Mouse (Mus musculus) adrenal gland, adult 8-10 months (tissue): ENCODE results near the gene Rhbg. TPM values are rescaled to one million over a fixed set of nuclear protein-coding genes. Genes with fewer than 3 reads are reported as not detected.

ENCODE experiments used
- DNase-seq: peaks from one replicate; pipeline ENCODE4 v3.0.0; 2022
- microRNA-seq, 2 experiments: library from miRNA; unstranded; fragments of <30 nt; microRNA quantifications; one replicate each; pipeline ENCODE4 v1.2.0; 2022
- total RNA-seq, 4 experiments: library from RNA; stranded (reverse); gene quantifications; 2 replicates each; pipeline ENCODE4 v1.2.4; 2022

The Rhbg gene
- total RNA-seq, 4 experiments from 2014 or later, result 12.0 to 27.5 (median 17.3) TPM

DNA sequence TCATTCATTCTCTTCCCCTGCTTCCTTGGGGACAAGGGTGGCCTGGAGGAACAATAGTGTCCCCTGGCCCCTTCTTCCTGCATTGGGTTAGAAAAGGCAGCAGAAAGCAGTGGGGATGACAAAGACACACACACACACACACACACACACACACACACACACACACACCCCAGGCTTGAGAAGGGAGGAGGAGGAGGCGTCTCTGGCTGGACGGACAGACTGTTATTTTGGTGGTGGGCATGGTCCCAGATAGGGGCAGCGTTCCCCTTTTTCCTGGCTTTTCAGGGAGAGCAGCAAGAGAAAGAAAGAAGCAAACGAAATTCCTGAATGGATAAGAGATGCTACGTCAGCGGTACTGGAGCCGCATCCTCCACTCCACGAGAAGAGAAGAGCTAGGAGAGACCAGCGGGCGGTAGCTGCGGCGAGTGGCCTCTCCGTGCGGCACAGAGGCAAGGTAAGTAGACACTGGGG lies 47.6 kb downstream of the Rhbg start:
- no peak for DNase-seq

- DNase-seq, result no peak
Measured at GRCm38 (mm10) chr3:88206500-88206899, 48.0 kb downstream of the Rhbg start.

DNA sequence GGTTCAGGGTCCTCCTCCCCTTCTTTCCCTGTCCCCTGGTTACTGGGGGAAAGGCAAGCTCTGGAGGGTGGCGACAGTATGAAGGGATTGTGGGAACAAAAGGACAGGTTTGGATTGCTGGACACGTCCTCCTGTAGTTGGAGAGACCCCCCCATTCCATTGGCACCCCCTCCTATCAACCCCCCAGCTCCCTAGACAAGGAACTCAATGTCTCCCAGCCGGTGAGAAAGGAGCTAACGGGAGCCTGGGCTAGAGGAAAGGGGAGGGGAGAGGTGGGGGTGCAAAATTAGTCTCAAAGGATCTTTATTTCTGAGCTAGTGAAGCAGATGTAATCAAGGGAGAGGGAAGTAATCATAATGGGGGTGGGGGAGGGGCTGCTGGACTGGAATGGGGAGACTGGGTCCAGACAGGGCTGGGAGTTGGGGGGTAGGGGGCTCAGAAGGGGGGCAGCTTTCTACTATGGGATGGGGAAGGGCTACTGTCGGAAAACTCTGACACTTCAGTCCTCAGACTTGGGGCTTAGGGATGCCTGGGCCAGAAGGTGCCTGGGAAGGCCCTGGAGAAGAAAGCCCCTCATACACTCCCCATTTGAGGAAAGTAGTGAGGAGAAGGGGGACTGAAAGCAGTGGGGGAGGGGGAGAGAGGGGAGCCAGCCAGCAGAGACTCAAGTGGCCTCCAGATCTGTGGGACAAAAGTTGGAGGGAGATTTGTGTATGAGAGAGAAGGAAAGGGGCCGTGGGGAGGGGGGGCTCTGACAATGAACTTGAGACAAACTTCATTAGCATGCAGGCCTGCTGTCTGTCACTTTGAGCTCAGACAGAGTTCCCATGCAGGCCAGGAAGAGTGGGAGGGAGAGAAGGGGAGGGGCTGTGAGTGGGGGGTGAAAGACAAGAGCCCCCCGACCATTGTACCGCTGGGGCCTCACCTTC lies 48.7 kb downstream of the Rhbg start:
- no peak for DNase-seq

DNA sequence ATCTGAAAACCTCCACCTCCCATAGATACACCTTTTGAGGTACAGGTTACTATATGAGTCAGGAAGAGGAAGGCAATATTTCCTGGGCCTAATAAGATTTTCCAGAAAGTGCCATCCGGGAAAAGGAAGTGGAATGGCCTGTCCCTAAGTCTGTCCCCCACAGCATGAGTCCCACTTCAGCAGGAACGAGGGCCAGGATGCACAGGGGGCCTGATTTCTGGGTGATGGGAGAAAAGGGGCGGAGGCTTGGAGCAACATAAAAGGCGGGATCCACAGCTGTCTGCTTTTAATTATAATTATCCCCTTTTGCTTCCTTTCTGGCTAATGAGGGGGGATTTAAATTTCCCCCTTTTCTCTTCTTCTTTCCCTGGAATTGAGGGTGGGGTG lies 49.3 kb downstream of the Rhbg start:
- no peak for DNase-seq

GRCm38 (mm10) chr3:88204751-88205150 lies 49.8 kb downstream of the Rhbg start:
- DNase-seq, result no peak

GRCm38 (mm10) chr3:88203999-88204700 lies 50.4 kb downstream of the Rhbg start:
- DNase-seq, result no peak

DNA sequence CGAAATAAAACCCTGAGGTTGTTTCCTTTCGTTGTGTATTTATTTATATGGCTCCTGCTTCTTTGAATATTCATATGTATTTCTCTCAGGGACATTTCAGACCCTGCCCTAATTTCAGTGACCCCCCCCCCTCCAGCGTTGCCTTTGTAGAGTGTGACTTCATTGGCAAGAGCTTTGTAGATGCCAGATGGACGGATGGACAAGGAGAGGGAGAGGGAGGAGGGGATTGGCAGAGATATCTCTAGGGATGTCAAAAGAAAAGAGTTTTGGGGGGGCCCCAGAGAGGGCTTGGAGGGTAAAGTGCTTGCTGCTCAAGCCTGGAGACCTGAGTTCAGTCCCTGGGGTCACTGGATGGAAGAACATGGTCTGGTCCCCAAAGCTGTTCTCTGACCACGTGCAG lies 51.1 kb downstream of the Rhbg start:
- no peak for DNase-seq

- DNase-seq, result no peak
Measured at GRCm38 (mm10) chr3:88202986-88203385, 51.5 kb downstream of the Rhbg start.

DNA sequence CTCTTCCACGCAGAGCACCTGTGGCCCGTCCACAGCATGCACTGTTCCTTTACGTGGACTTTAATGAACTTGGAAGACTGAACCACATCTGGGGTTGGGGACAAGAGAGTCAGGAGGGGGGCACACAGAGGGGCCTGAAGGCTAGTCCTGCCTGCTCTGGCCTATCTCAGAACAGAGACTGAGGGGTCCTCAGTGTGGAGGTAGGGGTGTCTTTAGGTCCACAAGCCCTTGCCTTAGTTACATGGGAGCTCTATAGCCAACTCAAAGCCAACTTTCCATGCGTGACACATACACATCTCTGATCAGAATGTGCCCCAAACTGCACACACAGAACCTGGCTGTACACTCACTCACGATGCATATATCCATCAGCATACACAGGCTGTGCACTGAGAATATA lies 52.9 kb downstream of the Rhbg start:
- no peak for DNase-seq

DNA sequence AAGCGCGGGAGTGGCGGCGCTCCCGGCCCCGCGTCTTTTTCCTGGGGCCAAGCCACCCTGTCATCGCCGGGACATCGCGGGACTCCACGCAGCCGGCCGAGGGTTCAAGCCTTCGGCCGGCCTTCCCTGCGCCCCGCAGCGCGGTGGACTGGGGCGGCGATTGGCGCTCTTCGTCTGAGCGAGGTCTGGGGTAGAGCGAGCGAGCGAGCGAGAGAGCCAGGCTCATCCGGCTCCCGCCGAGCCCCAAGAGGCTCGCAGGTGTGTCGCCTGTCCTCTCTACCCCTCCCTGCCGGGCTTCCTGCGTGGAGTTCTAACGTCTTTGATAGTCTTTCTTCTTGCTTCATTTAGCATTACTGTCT lies 53.6 kb downstream of the Rhbg start:
- no peak for DNase-seq

DNA sequence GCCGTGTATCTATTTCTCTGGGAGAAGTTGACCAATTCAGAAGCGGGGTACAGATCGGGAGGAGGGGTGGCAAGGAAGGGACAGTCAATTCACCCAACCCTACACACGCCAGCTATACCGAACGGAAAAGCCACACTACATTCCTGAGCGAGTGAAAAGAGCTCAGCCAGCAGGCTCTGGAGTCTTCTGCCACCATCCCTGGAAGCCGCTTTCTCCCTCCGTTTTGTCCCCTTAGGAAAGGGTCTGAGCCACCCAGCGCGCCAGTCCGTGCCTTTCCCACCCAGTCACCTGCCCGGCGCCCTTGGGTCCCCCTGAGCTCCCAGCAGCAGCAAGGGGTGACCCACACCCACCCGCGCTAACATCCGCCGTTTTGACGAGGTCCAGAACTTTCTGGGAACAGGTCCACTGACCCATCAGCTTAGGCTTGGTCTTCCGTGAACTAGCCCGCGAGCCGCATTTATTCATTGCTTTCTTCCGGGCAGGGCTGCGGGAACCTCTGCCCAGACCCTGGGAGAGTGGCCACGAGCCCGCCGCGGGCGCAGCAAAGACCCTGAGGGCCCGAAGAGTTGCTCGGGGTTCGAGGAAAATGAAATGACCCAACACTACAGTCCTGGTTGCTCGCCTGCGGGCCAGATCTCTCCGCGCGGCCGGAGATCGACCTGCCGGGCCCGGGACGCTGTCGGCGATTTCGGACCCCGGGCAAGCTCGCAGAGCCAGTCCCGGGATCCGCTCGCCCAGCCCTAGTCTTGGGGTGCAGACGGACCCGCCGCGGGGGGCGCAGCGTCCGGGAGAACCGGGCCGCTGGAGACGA lies 54.1 kb downstream of the Rhbg start:
- no peak for DNase-seq

DNA sequence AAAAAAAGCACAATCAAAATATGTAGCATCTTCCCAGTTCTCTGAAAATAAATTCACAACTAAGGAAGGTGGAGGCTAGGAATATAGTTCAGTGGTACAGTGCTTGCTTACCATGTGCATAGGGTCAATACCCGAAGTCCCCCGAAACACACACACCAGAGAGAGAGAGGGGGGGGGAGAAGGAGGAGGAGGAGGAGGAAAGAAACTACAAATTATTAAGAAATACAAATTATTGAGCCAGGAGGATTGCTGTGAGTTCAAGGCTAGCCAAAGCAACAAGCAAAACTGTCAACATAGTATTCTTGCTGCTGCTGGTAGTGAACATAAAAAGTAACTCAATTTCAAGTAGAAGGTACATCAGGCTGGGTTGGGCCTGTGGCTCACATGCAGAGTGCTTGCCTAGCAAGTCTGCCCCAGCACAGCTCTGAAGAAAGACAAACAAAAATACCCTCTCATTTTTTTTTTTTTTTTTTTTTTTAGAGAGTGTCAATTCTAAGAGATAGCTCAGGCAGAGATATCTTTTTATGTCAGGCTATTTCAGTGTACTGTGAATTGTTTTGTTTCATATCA lies 54.9 kb downstream of the Rhbg start:
- DNase-seq, result no peak

GRCm38 (mm10) chr3:88198505-88199020 lies 55.9 kb downstream of the Rhbg start:
- DNase-seq, result no peak

DNA sequence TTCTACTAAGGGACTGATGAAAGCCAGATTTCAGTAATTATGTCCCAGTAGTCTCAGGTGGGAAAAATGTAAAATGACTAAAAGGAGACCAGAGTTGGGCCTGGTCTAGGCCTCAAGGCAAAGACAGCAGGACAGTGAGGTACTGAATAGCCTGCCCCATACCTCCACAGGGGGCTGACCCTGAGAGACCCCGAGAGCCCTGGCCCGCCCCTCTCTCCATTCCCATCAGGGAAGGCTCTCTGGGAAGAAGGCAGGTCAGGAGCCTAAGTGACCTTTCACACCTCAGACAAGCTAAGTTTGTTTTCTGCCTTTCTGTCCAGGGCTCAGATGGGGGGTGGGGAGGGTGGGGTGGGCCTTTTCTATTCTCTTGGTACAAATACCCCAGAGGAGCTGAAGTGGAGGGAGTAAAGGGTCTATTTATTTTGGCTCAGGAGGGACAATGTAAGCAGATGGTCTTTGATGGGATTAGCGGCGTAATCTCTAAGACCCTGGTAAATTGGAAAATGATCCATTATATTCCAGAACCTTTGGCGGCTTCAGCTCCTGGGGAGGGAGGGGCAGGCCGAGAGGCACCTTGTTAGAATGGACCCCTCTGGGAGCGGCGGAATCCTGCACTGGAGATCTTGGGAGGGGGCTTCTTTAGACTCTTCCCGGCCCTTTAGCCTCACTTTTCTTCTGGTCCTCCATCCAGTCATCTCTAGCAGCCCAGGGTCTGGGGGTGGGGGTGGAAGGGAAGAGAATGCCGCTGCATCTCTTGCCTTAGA lies 56.6 kb downstream of the Rhbg start:
- no peak for DNase-seq

Small RNA genes lying within 50 kb of the gene (microRNA-seq; reads per million reads assigned to microRNA genes)
- gene Gm25641 (0 reads per million in 2 experiments), gene Mir3093 (0 reads per million in 2 experiments), gene Mir9-1 (0 reads per million in 2 experiments)

Other genes starting within 250 kb of the Rhbg start
- not detected for gene Hapln2, start 227.1 kb downstream of the Rhbg start, total RNA-seq
- gene Gpatch4, start 211.6 kb downstream of the Rhbg start, total RNA-seq, result 10 to 100 TPM; 12.9 to 16.6 (median 14.9) TPM
- gene Naxe, start 196.2 kb downstream of the Rhbg start, total RNA-seq, result 100 to 1,000 TPM; 150 to 161 (median 155) TPM
- gene Ttc24, start 176.4 kb downstream of the Rhbg start, total RNA-seq, result not detected
- gene Iqgap3, start 172.7 kb downstream of the Rhbg start, total RNA-seq, result 1 to 10 TPM in 1 of 4 experiments, under 1 TPM in 3; 0.61 to 2.3 (median 0.73) TPM
- gene Mef2d, start 112.3 kb downstream of the Rhbg start, total RNA-seq, result 100 to 1,000 TPM in 1 of 4 experiments, 10 to 100 TPM in 3; 82.0 to 111 (median 89.0) TPM
- gene Gm38392, start 32.5 kb upstream of the Rhbg start, total RNA-seq, result 1 to 10 TPM; 1.3 to 3.1 (median 2.3) TPM
- 1 to 10 TPM; 6.2 to 9.3 (median 8.2) TPM for gene Tsacc, start 42.3 kb upstream of the Rhbg start, total RNA-seq
- gene Cct3, start 42.4 kb upstream of the Rhbg start, total RNA-seq, result 100 to 1,000 TPM; 250 to 360 (median 279) TPM
- gene Glmp, start 70.3 kb upstream of the Rhbg start, total RNA-seq, result 100 to 1,000 TPM; 233 to 293 (median 254) TPM
- 1 to 10 TPM; 4.4 to 7.1 (median 5.9) TPM for gene Tmem79, start 81.4 kb upstream of the Rhbg start, total RNA-seq
- 10 to 100 TPM; 48.2 to 66.6 (median 55.9) TPM for gene Smg5, start 81.6 kb upstream of the Rhbg start, total RNA-seq
- 1 to 10 TPM; 4.1 to 6.9 (median 5.4) TPM for gene Paqr6, start 109.9 kb upstream of the Rhbg start, total RNA-seq
- 1 to 10 TPM in 2 of 4 experiments, under 1 TPM in 1, not detected in 1; 0.89 to 1.9 (median 1.3) TPM for gene Bglap3, start 118.0 kb upstream of the Rhbg start, total RNA-seq
- 1 to 10 TPM in 1 of 4 experiments, not detected in 3; 2.1 TPM for gene Bglap2, start 124.0 kb upstream of the Rhbg start, total RNA-seq
- gene Bglap, start 129.8 kb upstream of the Rhbg start, total RNA-seq, result 1 to 10 TPM in 2 of 4 experiments, under 1 TPM in 2; 0.77 to 7.8 (median 2.5) TPM
- 10 to 100 TPM; 31.5 to 46.9 (median 34.3) TPM for gene Pmf1, start 155.6 kb upstream of the Rhbg start, total RNA-seq
- gene Slc25a44, start 170.4 kb upstream of the Rhbg start, total RNA-seq, result 10 to 100 TPM; 44.3 to 50.8 (median 47.0) TPM
- 10 to 100 TPM; 12.2 to 14.0 (median 12.5) TPM for gene Sema4a, start 206.5 kb upstream of the Rhbg start, total RNA-seq